Mouse (Mus musculus): ENCODE measurements around the gene 4930402K13Rik.
A peak's percentile ranks its signal among the peaks of the same experiment; 100 is the strongest.
"Not testable (repeated sequence)": the region's sequence is repeated elsewhere in the genome, so short reads cannot be mapped to it uniquely, and the experiment has no call there.

The 4930402K13Rik gene

DNA sequence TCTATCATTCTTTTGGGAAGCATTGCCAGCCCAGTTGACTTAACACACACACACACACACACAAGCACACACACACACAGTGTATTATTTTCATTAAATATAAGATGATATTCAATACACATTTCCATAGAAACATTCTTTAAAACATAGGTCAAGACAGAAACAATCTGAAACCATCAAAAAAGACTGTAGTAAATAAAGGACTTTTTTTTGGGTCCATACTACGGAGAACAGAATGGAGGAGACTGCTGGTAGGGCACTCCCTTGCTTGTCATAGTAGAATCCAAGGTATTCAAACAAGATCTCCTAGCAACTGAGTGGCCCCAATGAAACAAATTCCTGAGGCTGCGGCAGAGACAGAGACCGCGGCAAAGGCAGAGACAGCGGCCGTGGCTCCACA is at the start of gene 4930402K13Rik:
Gene 4930402K13Rik (plus strand): TSS at position 301 of the 400 bp plus-strand sequence.
- DNase-seq, result no peak

DNA sequence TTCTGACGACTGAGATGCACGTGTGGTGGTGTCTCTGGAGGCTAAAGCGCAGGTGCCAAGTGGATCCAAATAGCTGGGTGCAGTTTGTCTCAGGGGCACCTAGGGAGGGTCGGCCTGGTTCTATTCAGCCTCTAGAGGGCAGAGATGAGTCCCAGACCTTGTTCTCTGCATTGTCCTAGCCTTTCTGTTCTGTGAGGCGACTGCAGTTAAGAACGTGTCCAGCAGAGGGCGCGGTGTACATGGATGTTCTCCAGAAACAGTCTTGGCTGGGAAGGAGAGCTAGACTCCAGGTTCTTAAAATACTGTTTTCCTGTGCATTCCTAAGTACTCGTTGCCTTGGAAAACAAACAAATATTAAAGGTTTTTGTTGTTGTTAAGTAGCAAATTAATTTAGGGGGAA is 43.4 kb upstream of the 4930402K13Rik start:
- DNase-seq, result peak; percentile 70 to 81

DNA sequence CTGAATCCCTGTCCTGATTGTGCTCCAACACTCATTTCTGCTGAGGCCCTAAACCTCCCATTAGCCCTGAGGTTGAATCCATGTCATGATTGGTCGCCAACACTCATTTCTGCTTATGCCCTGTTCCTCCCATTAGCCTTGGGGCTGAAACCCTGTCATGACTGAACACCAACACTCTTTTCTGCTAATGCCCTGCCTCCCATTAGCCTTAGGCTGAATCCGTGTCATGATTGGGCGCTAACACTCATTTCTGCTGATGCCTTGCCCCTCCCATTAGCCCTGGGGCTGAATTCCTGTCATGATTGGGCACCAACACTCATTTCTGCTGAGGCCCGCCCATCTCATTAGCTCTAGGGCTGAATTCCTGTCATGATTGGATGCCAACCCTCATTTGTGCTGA is 42.3 kb upstream of the 4930402K13Rik start:
- no peak for DNase-seq

DNA sequence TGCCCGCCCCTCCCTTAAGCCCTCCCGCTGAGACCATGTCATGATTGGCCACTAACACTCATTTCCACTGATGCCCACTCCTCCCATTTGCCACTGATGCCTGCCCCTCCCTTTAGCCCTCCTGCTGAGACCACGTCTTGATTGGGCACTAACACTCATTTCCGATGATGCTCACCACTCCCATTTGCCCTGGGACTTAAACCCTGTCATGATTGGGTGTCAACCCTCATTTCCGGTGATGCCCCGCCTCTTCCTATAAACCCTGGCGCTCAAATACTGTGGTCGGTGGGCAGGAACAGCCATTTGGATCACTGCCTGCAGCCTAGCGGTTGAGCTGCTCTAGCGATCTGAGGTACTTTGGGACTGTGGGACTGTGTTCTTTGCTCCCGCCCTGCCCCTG is 41.6 kb upstream of the 4930402K13Rik start, which contains the start of gene Fthl17f:
Gene Fthl17f (plus strand): TSS at position 301 of the 400 bp plus-strand sequence.
- not testable (repeated sequence) for DNase-seq

DNA sequence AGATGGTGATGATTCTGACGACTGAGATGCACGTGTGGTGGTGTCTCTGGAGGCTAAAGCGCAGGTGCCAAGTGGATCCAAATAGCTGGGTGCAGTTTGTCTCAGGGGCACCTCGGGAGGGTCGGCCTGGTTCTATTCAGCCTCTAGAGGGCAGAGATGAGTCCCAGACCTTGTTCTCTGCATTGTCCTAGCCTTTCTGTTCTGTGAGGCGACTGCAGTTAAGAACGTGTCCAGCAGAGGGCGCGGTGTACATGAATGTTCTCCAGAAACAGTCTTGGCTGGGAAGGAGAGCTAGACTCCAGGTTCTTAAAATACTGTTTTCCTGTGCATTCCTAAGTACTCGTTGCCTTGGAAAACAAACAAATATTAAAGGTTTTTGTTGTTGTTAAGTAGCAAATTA is 26.7 kb upstream of the 4930402K13Rik start:
- peak; percentile 49 to 86 for DNase-seq

DNA sequence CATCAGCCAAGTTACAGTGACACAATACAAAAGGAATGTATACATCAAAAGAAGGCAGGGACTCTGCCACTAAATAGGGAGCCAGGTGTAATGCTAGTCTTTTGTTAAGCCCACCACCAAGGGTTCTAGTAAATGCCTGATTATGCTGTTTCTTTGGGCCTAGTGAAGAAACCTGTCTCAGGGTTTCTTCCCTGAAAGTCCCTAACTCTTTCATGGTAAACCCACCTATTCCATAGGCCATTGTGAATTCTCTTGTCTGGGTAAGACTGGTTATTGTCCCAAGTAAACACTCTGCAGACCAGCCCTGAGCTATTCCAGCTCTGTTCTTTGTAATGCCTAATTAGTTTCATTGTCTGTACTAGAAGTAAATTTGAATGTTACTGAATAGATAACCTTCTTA is 9.3 kb upstream of the 4930402K13Rik start:
- DNase-seq, result not testable (repeated sequence)

DNA sequence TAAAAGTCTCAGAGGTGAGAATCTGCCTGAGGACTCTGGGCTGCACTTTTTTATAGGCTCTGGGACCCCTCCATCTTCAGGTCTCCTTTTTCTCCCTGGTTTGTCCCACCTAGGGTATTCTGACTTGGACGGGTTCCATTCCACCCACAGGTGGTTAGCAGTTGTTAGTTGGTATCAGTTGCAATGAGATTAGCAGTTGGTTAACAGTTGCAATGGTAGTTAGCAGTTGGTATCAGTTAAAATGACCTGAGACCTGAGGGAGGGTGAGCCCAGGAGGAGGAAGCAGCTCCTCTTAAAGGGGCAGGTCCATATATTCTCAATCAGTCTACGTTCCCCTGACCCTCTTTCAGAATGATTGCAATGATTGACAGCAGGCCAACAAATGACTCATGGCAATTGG is 6.0 kb downstream of the 4930402K13Rik start:
- DNase-seq, result no peak

DNA sequence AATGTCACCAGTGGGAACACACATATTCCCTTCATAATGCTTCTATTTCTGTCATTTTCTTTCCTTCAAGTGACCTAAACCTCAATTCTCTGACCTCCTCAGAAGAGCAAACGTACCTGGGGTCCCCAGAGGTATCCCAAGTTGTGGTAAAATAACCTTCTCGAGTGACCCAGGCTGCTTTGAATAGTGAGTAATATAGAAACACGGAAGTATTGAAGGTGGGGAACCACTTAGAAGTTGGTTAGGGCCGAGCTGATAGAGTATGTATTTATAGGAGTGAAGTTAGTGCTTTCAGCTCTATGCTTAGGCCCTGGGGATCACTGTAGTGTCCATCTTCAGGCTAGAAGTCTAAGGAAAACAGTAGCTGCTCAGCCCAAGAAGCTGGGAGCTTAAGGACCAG is 20.6 kb downstream of the 4930402K13Rik start:
- DNase-seq, result no peak

DNA sequence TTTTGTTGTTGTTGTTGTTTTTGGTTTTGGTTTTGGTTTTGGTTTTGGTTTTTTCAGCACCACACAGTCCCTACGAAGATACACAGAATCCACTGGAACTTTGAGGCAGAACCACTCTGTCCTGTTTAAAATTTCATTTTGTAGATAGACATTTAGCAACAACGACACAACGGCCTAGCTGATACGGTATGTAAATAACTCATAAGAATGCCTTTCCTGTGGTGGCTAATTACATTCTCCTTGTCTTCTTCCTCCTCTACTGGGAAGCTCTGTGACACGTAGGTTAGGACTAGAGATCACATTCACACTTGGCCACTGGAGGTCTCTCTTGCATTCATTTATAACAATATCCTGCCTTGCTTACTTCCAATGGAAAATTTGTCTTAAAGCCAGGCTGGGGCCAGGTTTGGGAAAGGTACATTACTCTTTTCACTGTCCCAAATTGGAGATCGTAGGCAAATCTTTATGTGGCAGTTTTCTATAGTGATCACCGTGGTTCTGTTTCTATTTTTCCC is 24.0 kb downstream of the 4930402K13Rik start:
- peak; percentile 38 to 55 for DNase-seq

DNA sequence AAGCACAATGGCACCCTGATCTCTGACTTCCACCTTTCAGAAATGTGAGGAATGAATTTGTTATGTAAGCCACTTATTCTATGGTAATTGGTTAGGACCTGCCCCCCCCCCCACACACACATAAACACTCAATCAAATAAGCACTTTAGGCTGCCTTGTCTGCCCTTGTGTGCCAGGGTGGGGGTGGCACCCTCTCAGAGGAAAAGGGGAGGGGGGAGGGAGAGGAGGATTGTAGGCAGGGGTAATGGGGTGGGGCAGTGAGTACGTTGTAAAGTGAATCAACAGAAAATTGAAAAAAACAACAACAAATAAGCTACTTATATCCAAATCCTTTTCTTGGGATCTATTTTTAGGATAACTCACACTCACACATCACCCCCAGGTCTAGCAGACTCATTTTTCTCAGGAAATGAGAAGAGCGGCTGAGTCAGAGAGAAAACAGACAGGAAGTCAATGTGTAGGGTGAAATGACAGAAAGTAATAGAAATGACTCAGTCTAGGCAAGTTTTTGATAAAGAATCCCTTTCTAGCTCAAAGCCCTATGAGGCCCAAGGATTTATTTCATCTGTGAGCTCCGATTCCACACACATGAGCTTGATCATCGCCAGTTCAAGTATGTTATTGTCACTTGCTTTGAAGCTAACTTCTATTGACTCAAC is 35.1 kb downstream of the 4930402K13Rik start:
- DNase-seq, result no peak

DNA sequence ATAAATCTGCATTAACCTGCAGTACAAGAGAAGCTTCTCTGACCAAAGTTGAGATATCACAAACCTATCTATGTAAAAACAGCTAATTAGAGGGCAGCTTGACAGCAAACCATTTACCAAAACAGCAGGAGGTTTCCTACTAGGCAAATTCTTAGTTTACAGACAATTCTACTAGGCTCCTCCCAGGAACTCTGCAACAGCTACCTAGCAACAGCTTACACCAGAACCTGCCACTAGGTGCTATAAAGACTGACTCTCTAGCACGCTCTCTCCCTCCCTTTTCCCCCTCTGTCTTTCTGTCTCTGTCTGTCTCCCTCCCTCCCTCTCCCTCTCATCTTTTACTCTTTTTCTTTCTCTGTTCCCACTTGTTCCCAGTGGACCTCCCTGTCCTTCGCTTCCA is 38.3 kb downstream of the 4930402K13Rik start:
- DNase-seq, result no peak

Data from kidney, postnatal 36 days (tissue).